Mouse (Mus musculus): ENCODE measurements around the gene Fbxl18.

DNA sequence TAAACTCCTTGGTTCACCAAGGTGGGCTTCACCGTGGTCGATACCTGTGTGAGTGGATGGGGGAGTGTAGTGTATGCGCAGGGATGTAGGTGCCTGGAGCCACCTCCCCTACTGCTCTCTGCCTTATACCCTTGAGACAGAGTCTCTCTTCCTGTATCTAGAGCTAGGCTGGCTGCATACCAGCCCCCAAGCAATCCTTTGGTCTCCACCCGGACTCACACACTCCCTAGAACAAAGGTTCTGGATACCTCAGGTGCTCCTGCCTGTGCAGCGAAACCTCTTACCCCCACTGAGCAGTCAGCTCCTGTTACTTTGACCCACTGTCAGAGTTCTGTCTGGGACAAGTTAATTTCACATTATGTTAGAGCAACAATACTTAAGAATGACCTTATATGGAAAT lies 69.6 kb downstream of the Fbxl18 start:
- TF ChIP-seq POLR2A (IDR thresholded peaks at IDR 0.05; ENCODE audit: control insufficient read depth, low read depth, low read length) (no peak), CTCF (IDR thresholded peaks at IDR 0.05; ENCODE audit: control insufficient read depth, insufficient read depth, insufficient replicate concordance, low read depth, low read length) (no peak)
